Mouse (Mus musculus): Measurements from ENCODE around the gene Mamdc2. TPM values are rescaled to one million over a fixed set of nuclear protein-coding genes. Genes with fewer than 3 reads are reported as not detected.

The Mamdc2 gene
- polyA plus RNA-seq, 1 experiment from 2014 or later, result 1.8 TPM

- no peak overlapping the region for H3K27ac ChIP-seq (ENCODE audit: low read length)
- no peak overlapping the region for H3K9ac ChIP-seq (ENCODE audit: low read length)
- H3K9me3 ChIP-seq (replicated peaks; ENCODE audit: control insufficient read depth, low read length), result no peaks in the 10 kb centered on the region
- no peak overlapping the region for H3K4me3 ChIP-seq (ENCODE audit: low read length)
- 85% methylated on average over 7 of the region's 7 CpGs for WGBS
- ATAC-seq (replicated peaks; ENCODE audit: extremely low read depth, insufficient read depth, low FRiP score), result no peak
- no peaks in the 10 kb centered on the region for H3K4me1 ChIP-seq (ENCODE audit: control insufficient read depth, insufficient read depth, low read length)
- no peaks in the 10 kb centered on the region for H3K36me3 ChIP-seq (ENCODE audit: control insufficient read depth, insufficient read depth)
- H3K27me3 ChIP-seq (ENCODE audit: control insufficient read depth, insufficient read depth, low read length), result no peaks in the 10 kb centered on the region
- no peak overlapping the region for H3K4me2 ChIP-seq (ENCODE audit: low read depth, low read length)
Observed at GRCm38 (mm10) chr19:23374941-23375656, 73.1 kb downstream of the Mamdc2 start.

GRCm38 (mm10) chr19:23373728-23374127 is 74.5 kb downstream of the Mamdc2 start:
- no peak for ATAC-seq (replicated peaks; ENCODE audit: extremely low read depth, insufficient read depth, low FRiP score)
- no peaks in the 10 kb centered on the region for H3K36me3 ChIP-seq (ENCODE audit: control insufficient read depth, insufficient read depth)
- no peak overlapping the region for H3K4me3 ChIP-seq (ENCODE audit: low read length)
- no peaks in the 10 kb centered on the region for H3K27me3 ChIP-seq (ENCODE audit: control insufficient read depth, insufficient read depth, low read length)
- no peaks in the 10 kb centered on the region for H3K9me3 ChIP-seq (replicated peaks; ENCODE audit: control insufficient read depth, low read length)
- WGBS, result 65% methylated on average over 9 of the region's 9 CpGs
- H3K4me1 ChIP-seq (ENCODE audit: control insufficient read depth, insufficient read depth, low read length), result no peaks in the 10 kb centered on the region
- no peak overlapping the region for H3K27ac ChIP-seq (ENCODE audit: low read length)
- H3K4me2 ChIP-seq (ENCODE audit: low read depth, low read length), result no peak overlapping the region
- no peak overlapping the region for H3K9ac ChIP-seq (ENCODE audit: low read length)

GRCm38 (mm10) chr19:23373287-23373686 is 75.0 kb downstream of the Mamdc2 start:
- Histone ChIP-seq H3K27me3 (ENCODE audit: control insufficient read depth, insufficient read depth, low read length) (no peaks in the 10 kb centered on the region), H3K27ac (ENCODE audit: low read length) (no peak overlapping the region), H3K9ac (ENCODE audit: low read length) (no peak overlapping the region), H3K4me2 (ENCODE audit: low read depth, low read length) (no peak overlapping the region), H3K9me3 (replicated peaks; ENCODE audit: control insufficient read depth, low read length) (no peaks in the 10 kb centered on the region), H3K4me1 (ENCODE audit: control insufficient read depth, insufficient read depth, low read length) (no peaks in the 10 kb centered on the region), H3K36me3 (ENCODE audit: control insufficient read depth, insufficient read depth) (no peaks in the 10 kb centered on the region), H3K4me3 (ENCODE audit: low read length) (no peak overlapping the region)
- ATAC-seq (replicated peaks; ENCODE audit: extremely low read depth, insufficient read depth, low FRiP score), result no peak
- WGBS, result 41% methylated on average over 8 of the region's 8 CpGs

GRCm38 (mm10) chr19:23369275-23369674 is 79.0 kb downstream of the Mamdc2 start:
- Histone ChIP-seq H3K9me3 (replicated peaks; ENCODE audit: control insufficient read depth, low read length) (no peaks in the 10 kb centered on the region), H3K27me3 (ENCODE audit: control insufficient read depth, insufficient read depth, low read length) (no peaks in the 10 kb centered on the region), H3K36me3 (ENCODE audit: control insufficient read depth, insufficient read depth) (no peaks in the 10 kb centered on the region), H3K4me2 (ENCODE audit: low read depth, low read length) (no peak overlapping the region), H3K9ac (ENCODE audit: low read length) (no peak overlapping the region), H3K4me1 (ENCODE audit: control insufficient read depth, insufficient read depth, low read length) (no peaks in the 10 kb centered on the region), H3K4me3 (ENCODE audit: low read length) (no peak overlapping the region), H3K27ac (ENCODE audit: low read length) (no peak overlapping the region)
- ATAC-seq (replicated peaks; ENCODE audit: extremely low read depth, insufficient read depth, low FRiP score), result no peak
- WGBS, result 84% methylated on average over 4 of the region's 4 CpGs

- H3K4me2 ChIP-seq (ENCODE audit: low read depth, low read length), result no peak overlapping the region
- 76% methylated on average over 3 of the region's 3 CpGs for WGBS
- no peak overlapping the region for H3K4me3 ChIP-seq (ENCODE audit: low read length)
- no peaks in the 10 kb centered on the region for H3K36me3 ChIP-seq (ENCODE audit: control insufficient read depth, insufficient read depth)
- no peak overlapping the region for H3K9ac ChIP-seq (ENCODE audit: low read length)
- H3K4me1 ChIP-seq (ENCODE audit: control insufficient read depth, insufficient read depth, low read length), result no peaks in the 10 kb centered on the region
- no peak for ATAC-seq (replicated peaks; ENCODE audit: extremely low read depth, insufficient read depth, low FRiP score)
- H3K27ac ChIP-seq (ENCODE audit: low read length), result no peak overlapping the region
- H3K27me3 ChIP-seq (ENCODE audit: control insufficient read depth, insufficient read depth, low read length), result no peaks in the 10 kb centered on the region
- H3K9me3 ChIP-seq (replicated peaks; ENCODE audit: control insufficient read depth, low read length), result no peaks in the 10 kb centered on the region
Observed at GRCm38 (mm10) chr19:23362006-23362405, 86.2 kb downstream of the Mamdc2 start.

- ATAC-seq (replicated peaks; ENCODE audit: extremely low read depth, insufficient read depth, low FRiP score), result no peak
- no peak overlapping the region for H3K4me3 ChIP-seq (ENCODE audit: low read length)
- H3K4me1 ChIP-seq (ENCODE audit: control insufficient read depth, insufficient read depth, low read length), result no peaks in the 10 kb centered on the region
- H3K27ac ChIP-seq (ENCODE audit: low read length), result no peak overlapping the region
- H3K4me2 ChIP-seq (ENCODE audit: low read depth, low read length), result no peak overlapping the region
- WGBS, result 65% methylated on average over 4 of the region's 4 CpGs
- no peaks in the 10 kb centered on the region for H3K27me3 ChIP-seq (ENCODE audit: control insufficient read depth, insufficient read depth, low read length)
- no peak overlapping the region for H3K9ac ChIP-seq (ENCODE audit: low read length)
- no peaks in the 10 kb centered on the region for H3K9me3 ChIP-seq (replicated peaks; ENCODE audit: control insufficient read depth, low read length)
- no peaks in the 10 kb centered on the region for H3K36me3 ChIP-seq (ENCODE audit: control insufficient read depth, insufficient read depth)
Observed at GRCm38 (mm10) chr19:23361124-23361523, 87.1 kb downstream of the Mamdc2 start.

GRCm38 (mm10) chr19:23360536-23360935 is 87.7 kb downstream of the Mamdc2 start:
- Histone ChIP-seq H3K4me3 (ENCODE audit: low read length) (no peak overlapping the region), H3K36me3 (ENCODE audit: control insufficient read depth, insufficient read depth) (no peaks in the 10 kb centered on the region), H3K9ac (ENCODE audit: low read length) (no peak overlapping the region), H3K27me3 (ENCODE audit: control insufficient read depth, insufficient read depth, low read length) (no peaks in the 10 kb centered on the region), H3K27ac (ENCODE audit: low read length) (no peak overlapping the region), H3K9me3 (replicated peaks; ENCODE audit: control insufficient read depth, low read length) (no peaks in the 10 kb centered on the region), H3K4me1 (ENCODE audit: control insufficient read depth, insufficient read depth, low read length) (no peaks in the 10 kb centered on the region), H3K4me2 (ENCODE audit: low read depth, low read length) (no peak overlapping the region)
- ATAC-seq (replicated peaks; ENCODE audit: extremely low read depth, insufficient read depth, low FRiP score), result no peak
- 83% methylated on average over 4 of the region's 4 CpGs for WGBS

- H3K4me1 ChIP-seq (ENCODE audit: control insufficient read depth, insufficient read depth, low read length), result no peaks in the 10 kb centered on the region
- H3K36me3 ChIP-seq (ENCODE audit: control insufficient read depth, insufficient read depth), result no peaks in the 10 kb centered on the region
- no peak overlapping the region for H3K27ac ChIP-seq (ENCODE audit: low read length)
- H3K27me3 ChIP-seq (ENCODE audit: control insufficient read depth, insufficient read depth, low read length), result no peaks in the 10 kb centered on the region
- no peak overlapping the region for H3K9ac ChIP-seq (ENCODE audit: low read length)
- WGBS, result 83% methylated on average over 5 of the region's 5 CpGs
- no peak overlapping the region for H3K4me2 ChIP-seq (ENCODE audit: low read depth, low read length)
- no peak overlapping the region for H3K4me3 ChIP-seq (ENCODE audit: low read length)
- no peak for ATAC-seq (replicated peaks; ENCODE audit: extremely low read depth, insufficient read depth, low FRiP score)
- H3K9me3 ChIP-seq (replicated peaks; ENCODE audit: control insufficient read depth, low read length), result no peaks in the 10 kb centered on the region
Observed at GRCm38 (mm10) chr19:23357253-23357652, 91.0 kb downstream of the Mamdc2 start.

GRCm38 (mm10) chr19:23354738-23355137 is 93.5 kb downstream of the Mamdc2 start:
- no peaks in the 10 kb centered on the region for H3K36me3 ChIP-seq (ENCODE audit: control insufficient read depth, insufficient read depth)
- H3K27ac ChIP-seq (ENCODE audit: low read length), result no peak overlapping the region
- WGBS, result 76% methylated on average over 6 of the region's 6 CpGs
- no peak overlapping the region for H3K4me3 ChIP-seq (ENCODE audit: low read length)
- H3K9me3 ChIP-seq (replicated peaks; ENCODE audit: control insufficient read depth, low read length), result no peaks in the 10 kb centered on the region
- no peak overlapping the region for H3K9ac ChIP-seq (ENCODE audit: low read length)
- H3K27me3 ChIP-seq (ENCODE audit: control insufficient read depth, insufficient read depth, low read length), result no peaks in the 10 kb centered on the region
- H3K4me1 ChIP-seq (ENCODE audit: control insufficient read depth, insufficient read depth, low read length), result no peaks in the 10 kb centered on the region
- H3K4me2 ChIP-seq (ENCODE audit: low read depth, low read length), result no peak overlapping the region
- ATAC-seq (replicated peaks; ENCODE audit: extremely low read depth, insufficient read depth, low FRiP score), result no peak

Data from heart, embryonic 16.5 days (tissue).